Mouse (Mus musculus): Measurements from ENCODE around the gene Matk.

Matk gene

GRCm38 (mm10) chr10:81259225-81259884, 6.6 kb downstream of the Matk start:
- POLR2A ChIA-PET, result interaction anchor here in 3 of 4 experiments (0.8 to 2.6 kb wide), 16 partner anchors 9 to 153 kb away, joined by 3 to 6 read pairs (median 3); partner anchors contain the start of genes 4930404N11Rik (in 1 of the 3), Cactin (in 1 of the 3), Map2k2 (in 1 of the 3) and Pip5k1c (in 1 of the 3)
- CTCF ChIA-PET, result interaction anchor here (0.6 to 3.5 kb wide), 15 partner anchors 15 to 259 kb away, joined by 3 to 22 read pairs (median 3); partner anchors contain the start of genes Pip5k1c (in 2 of the 4), Atcay (in 1 of the 4) and Hmg20b (in 1 of the 4)

GRCm38 (mm10) chr10:81261025-81261424, 8.3 kb downstream of the Matk start:
- ChIA-PET POLR2A (interaction anchor here in 1 of 4 experiments (1.0 kb wide), 1 partner anchor 247 kb away, joined by 3 read pairs; no protein-coding TSS in a partner anchor), CTCF (interaction anchor here in 1 of 4 experiments (1.9 kb wide), 1 partner anchor 17 kb away, joined by 4 read pairs; no protein-coding TSS in a partner anchor)

- CTCF ChIA-PET, result interaction anchor here in 3 of 4 experiments (0.5 to 1.8 kb wide), 7 partner anchors 10 to 217 kb away, joined by 3 to 4 read pairs (median 3); partner anchors contain the start of genes Atcay (in 2 of the 3) and Celf5 (in 1 of the 3)
- POLR2A ChIA-PET, result interaction anchor here (0.6 to 4.6 kb wide), 22 partner anchors 9 to 1592 kb away, joined by 3 to 39 read pairs (median 4); partner anchors contain the start of genes Cactin (in 1 of the 4) and Pip5k1c (in 1 of the 4)
Observed at GRCm38 (mm10) chr10:81265540-81265939, 12.8 kb downstream of the Matk start.

- ChIA-PET CTCF (interaction anchor here (0.5 to 2.2 kb wide), 15 partner anchors 22 to 216 kb away, joined by 3 to 13 read pairs (median 4); partner anchors contain the start of genes Atcay (in 1 of the 4), Celf5 (in 1 of the 4), Pip5k1c (in 1 of the 4) and Tjp3 (in 1 of the 4)), POLR2A (interaction anchor here in 3 of 4 experiments (0.5 to 6.3 kb wide), 46 partner anchors 8 to 337 kb away, joined by 3 to 58 read pairs (median 4); partner anchors contain the start of genes Eef2 (in 2 of the 3), Map2k2 (in 2 of the 3), Pip5k1c (in 2 of the 3) and Tjp3 (in 2 of the 3))
Observed at GRCm38 (mm10) chr10:81266211-81267105, 13.7 kb downstream of the Matk start, which contains the start of the genes Mrpl54 and Apba3. Gene Mrpl54, minus strand, starts transcription at chr10:81266934. Gene Apba3, plus strand, starts transcription at chr10:81266960.

GRCm38 (mm10) chr10:81268056-81268455, 15.3 kb downstream of the Matk start:
- CTCF ChIA-PET, result interaction anchor here in 3 of 4 experiments (0.8 to 2.2 kb wide), 20 partner anchors 12 to 407 kb away, joined by 3 to 18 read pairs (median 4); partner anchors contain the start of genes Pip5k1c (in 3 of the 3), Atcay (in 2 of the 3), Hmg20b (in 1 of the 3) and Tjp3 (in 1 of the 3)
- POLR2A ChIA-PET, result interaction anchor here (0.5 to 6.3 kb wide), 52 partner anchors 9 to 338 kb away, joined by 3 to 58 read pairs (median 4); partner anchors contain the start of genes Pip5k1c (in 3 of the 4), Cactin (in 2 of the 4), Fzr1 (in 2 of the 4) and Map2k2 (in 2 of the 4)

- CTCF ChIA-PET, result interaction anchor here in 3 of 4 experiments (0.8 to 2.2 kb wide), 16 partner anchors 10 to 408 kb away, joined by 3 to 18 read pairs (median 5); partner anchors contain the start of genes Hmg20b (in 1 of the 3), Pip5k1c (in 1 of the 3) and Tjp3 (in 1 of the 3)
- POLR2A ChIA-PET, result interaction anchor here in 3 of 4 experiments (0.5 to 6.3 kb wide), 42 partner anchors 9 to 1754 kb away, joined by 3 to 58 read pairs (median 4); partner anchors contain the start of genes Pip5k1c (in 3 of the 3), Cactin (in 2 of the 3), Tjp3 (in 2 of the 3) and Eef2 (in 1 of the 3)
Observed at GRCm38 (mm10) chr10:81268643-81269412, 16.1 kb downstream of the Matk start.

- ChIA-PET POLR2A (no interaction called here), CTCF (interaction anchor here in 2 of 4 experiments (0.6 to 1.9 kb wide), 4 partner anchors 16 to 231 kb away, joined by 3 to 9 read pairs (median 5); partner anchors contain the start of gene Nfic (in 1 of the 2))
Observed at GRCm38 (mm10) chr10:81272356-81272755, 19.6 kb downstream of the Matk start.

- ChIA-PET CTCF (interaction anchor here in 3 of 4 experiments (1.1 to 1.9 kb wide), 5 partner anchors 15 to 176 kb away, joined by 3 to 9 read pairs (median 3); no protein-coding TSS in a partner anchor), POLR2A (interaction anchor here in 2 of 4 experiments (1.0 to 1.9 kb wide), 4 partner anchors 10 to 24 kb away, joined by 3 to 7 read pairs (median 4); partner anchors contain the start of gene Pip5k1c (in 1 of the 2))
Observed at GRCm38 (mm10) chr10:81273842-81274241, 21.1 kb downstream of the Matk start.

- POLR2A ChIA-PET, result interaction anchor here in 3 of 4 experiments (0.8 to 3.3 kb wide), 15 partner anchors 10 to 948 kb away, joined by 3 to 39 read pairs (median 3); partner anchors contain the start of genes Apba3 (in 2 of the 3), Mrpl54 (in 2 of the 3), Eef2 (in 1 of the 3) and Pip5k1c (in 1 of the 3)
- CTCF ChIA-PET, result interaction anchor here in 2 of 4 experiments (0.6 to 5.6 kb wide), 5 partner anchors 13 to 273 kb away, joined by 3 to 62 read pairs (median 3); partner anchors contain the start of genes Pip5k1c (in 2 of the 2) and Tjp3 (in 1 of the 2)
Observed at GRCm38 (mm10) chr10:81277676-81278075, 24.9 kb downstream of the Matk start.

- ChIA-PET CTCF (interaction anchor here (0.5 to 5.6 kb wide), 17 partner anchors 9 to 563 kb away, joined by 3 to 62 read pairs (median 3); partner anchors contain the start of genes Tjp3 (in 3 of the 4) and Pip5k1c (in 1 of the 4)), POLR2A (interaction anchor here in 3 of 4 experiments (0.7 to 3.3 kb wide), 20 partner anchors 9 to 186 kb away, joined by 3 to 39 read pairs (median 4); partner anchors contain the start of genes Pip5k1c (in 3 of the 3), Apba3 (in 2 of the 3), Mrpl54 (in 2 of the 3) and Cactin (in 1 of the 3))
Observed at GRCm38 (mm10) chr10:81279496-81279895, 26.8 kb downstream of the Matk start.

GRCm38 (mm10) chr10:81284189-81284588, 31.5 kb downstream of the Matk start:
- ChIA-PET CTCF (interaction anchor here in 3 of 4 experiments (0.8 to 3.4 kb wide), 7 partner anchors 8 to 43 kb away, joined by 3 to 20 read pairs (median 4); partner anchors contain the start of genes Pip5k1c (in 2 of the 3) and Cactin (in 1 of the 3)), POLR2A (interaction anchor here in 2 of 4 experiments (0.7 to 3.4 kb wide), 21 partner anchors 9 to 224 kb away, joined by 3 to 17 read pairs (median 3); partner anchors contain the start of genes Apba3 (in 2 of the 2), Mrpl54 (in 2 of the 2), Pip5k1c (in 2 of the 2) and Atcay (in 1 of the 2))

- ChIA-PET POLR2A (interaction anchor here in 3 of 4 experiments (0.7 to 3.4 kb wide), 17 partner anchors 8 to 354 kb away, joined by 3 to 17 read pairs (median 3); partner anchors contain the start of genes Apba3 (in 2 of the 3), Cactin (in 2 of the 3), Mrpl54 (in 2 of the 3) and Pip5k1c (in 1 of the 3)), CTCF (interaction anchor here in 2 of 4 experiments (0.6 to 3.4 kb wide), 6 partner anchors 8 to 54 kb away, joined by 3 to 20 read pairs (median 5); partner anchors contain the start of genes Atcay (in 1 of the 2), Cactin (in 1 of the 2) and Pip5k1c (in 1 of the 2))
Observed at GRCm38 (mm10) chr10:81284719-81285118, 32.0 kb downstream of the Matk start.

GRCm38 (mm10) chr10:81285694-81286450, 33.1 kb downstream of the Matk start:
- ChIA-PET CTCF (interaction anchor here in 3 of 4 experiments (0.5 to 3.4 kb wide), 7 partner anchors 11 to 110 kb away, joined by 3 to 15 read pairs (median 4); no protein-coding TSS in a partner anchor), POLR2A (interaction anchor here in 2 of 4 experiments (0.9 to 3.4 kb wide), 13 partner anchors 10 to 356 kb away, joined by 3 to 15 read pairs (median 5); partner anchors contain the start of genes Cactin (in 2 of the 2), Apba3 (in 1 of the 2) and Mrpl54 (in 1 of the 2))

GRCm38 (mm10) chr10:81286586-81286985, 33.9 kb downstream of the Matk start:
- ChIA-PET POLR2A (interaction anchor here in 2 of 4 experiments (1.2 to 3.4 kb wide), 7 partner anchors 10 to 94 kb away, joined by 4 to 10 read pairs (median 5); partner anchors contain the start of gene Cactin (in 1 of the 2)), CTCF (interaction anchor here in 3 of 4 experiments (1.0 to 3.4 kb wide), 5 partner anchors 10 to 47 kb away, joined by 3 to 12 read pairs (median 4); no protein-coding TSS in a partner anchor)
